Mouse (Mus musculus) cerebellum, adult 2 months (tissue): ENCODE results near the gene Gcnt3.

Source experiments
- CTCF ChIP-seq: fragments of 200-500 bp; IDR thresholded peaks from 2 replicates; pipeline ENCODE4 v1.5.1; 2011; ENCODE audit warnings: low read depth, mild to moderate bottlenecking, control low read depth, low read length, moderate library complexity, borderline replicate concordance; ENCODE audit not compliant: insufficient read depth
- POLR2A ChIP-seq: fragments of 200-500 bp; IDR thresholded peaks from 2 replicates; pipeline ENCODE4 v1.6.1; 2011; ENCODE audit warnings: low read length, control low read depth, borderline replicate concordance; ENCODE audit not compliant: insufficient read depth

- TF ChIP-seq CTCF: no peak
- no peak for TF ChIP-seq POLR2A
These were observed 12.4 kb downstream of the Gcnt3 start for GRCm38 (mm10) chr9:70025365-70026012.
